Mouse (Mus musculus): Measurements from ENCODE around the gene Washc4.
A peak's percentile ranks its signal among the peaks of the same experiment; 100 is the strongest.
"Not testable (repeated sequence)": the region's sequence is repeated elsewhere in the genome, so short reads cannot be mapped to it uniquely, and the experiment has no call there.

Washc4 gene

GRCm38 (mm10) chr10:83543439-83544102 is at the start of gene Washc4:
Washc4 (plus strand) TSS chr10:83543752.
- peak; percentile 94 for DNase-seq

- DNase-seq = no peak
Observed at GRCm38 (mm10) chr10:83497321-83497720, 46.2 kb upstream of the Washc4 start.

DNA sequence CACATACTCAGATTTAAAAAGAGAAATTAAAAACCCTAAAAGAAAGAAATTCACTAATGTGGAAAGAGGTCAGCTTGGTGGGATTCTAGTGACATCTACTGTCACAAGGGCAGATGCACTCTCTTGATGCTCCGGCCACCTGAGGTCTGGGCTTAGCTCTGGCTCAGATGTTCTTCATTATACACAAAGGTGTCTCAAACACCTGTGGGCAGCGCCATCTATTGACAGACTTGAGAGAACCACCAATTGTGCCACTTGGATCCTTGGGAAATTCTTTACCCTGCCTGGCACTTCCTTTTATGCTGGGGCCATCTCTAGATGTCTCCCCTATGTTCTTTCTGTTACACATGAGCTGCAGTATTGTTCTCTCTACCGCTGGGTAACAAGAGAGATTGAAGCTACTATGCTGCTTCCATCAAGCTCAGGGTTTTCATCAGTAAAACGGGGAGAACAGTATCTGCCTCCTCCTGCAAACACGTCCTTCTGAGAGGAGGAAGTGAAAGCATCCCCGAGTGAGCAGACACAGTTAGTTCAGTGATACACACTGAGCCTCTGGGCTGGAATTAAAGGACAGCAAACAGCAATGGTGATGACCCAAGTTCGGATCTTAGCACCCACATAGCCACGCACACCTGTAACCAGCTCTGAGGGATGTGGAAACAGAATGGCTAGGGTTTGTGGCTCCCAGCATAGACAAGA is 34.4 kb upstream of the Washc4 start:
- peak; percentile 49 for DNase-seq

- no peak for DNase-seq
Observed at GRCm38 (mm10) chr10:83511304-83511703, 32.2 kb upstream of the Washc4 start.

DNA sequence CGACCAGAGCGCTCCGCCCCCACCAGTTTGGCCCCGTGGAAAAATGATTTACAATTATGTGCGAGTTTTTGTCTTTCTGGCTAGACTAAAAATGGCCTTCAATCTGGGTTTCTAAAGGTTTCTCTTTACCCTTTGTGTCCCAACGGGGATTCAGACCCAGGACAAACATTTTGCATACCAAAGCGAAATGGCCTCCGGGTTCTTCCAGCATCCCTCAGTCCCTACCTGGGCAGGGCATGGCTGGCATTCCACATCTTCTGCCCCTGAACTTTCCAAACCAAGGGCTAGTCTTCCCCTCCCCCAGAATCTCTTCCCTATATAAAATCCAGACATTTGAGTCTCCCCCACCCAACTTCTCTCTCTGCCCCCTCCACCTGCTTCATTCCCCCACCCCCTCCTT is 29.8 kb upstream of the Washc4 start:
- no peak for DNase-seq

GRCm38 (mm10) chr10:83520990-83521389 is 22.6 kb upstream of the Washc4 start:
- DNase-seq = peak; percentile 11

- DNase-seq = not testable (repeated sequence)
Observed at GRCm38 (mm10) chr10:83524238-83524637, 19.3 kb upstream of the Washc4 start.

- no peak for DNase-seq
Observed at GRCm38 (mm10) chr10:83530384-83530967, 13.1 kb upstream of the Washc4 start.

DNA sequence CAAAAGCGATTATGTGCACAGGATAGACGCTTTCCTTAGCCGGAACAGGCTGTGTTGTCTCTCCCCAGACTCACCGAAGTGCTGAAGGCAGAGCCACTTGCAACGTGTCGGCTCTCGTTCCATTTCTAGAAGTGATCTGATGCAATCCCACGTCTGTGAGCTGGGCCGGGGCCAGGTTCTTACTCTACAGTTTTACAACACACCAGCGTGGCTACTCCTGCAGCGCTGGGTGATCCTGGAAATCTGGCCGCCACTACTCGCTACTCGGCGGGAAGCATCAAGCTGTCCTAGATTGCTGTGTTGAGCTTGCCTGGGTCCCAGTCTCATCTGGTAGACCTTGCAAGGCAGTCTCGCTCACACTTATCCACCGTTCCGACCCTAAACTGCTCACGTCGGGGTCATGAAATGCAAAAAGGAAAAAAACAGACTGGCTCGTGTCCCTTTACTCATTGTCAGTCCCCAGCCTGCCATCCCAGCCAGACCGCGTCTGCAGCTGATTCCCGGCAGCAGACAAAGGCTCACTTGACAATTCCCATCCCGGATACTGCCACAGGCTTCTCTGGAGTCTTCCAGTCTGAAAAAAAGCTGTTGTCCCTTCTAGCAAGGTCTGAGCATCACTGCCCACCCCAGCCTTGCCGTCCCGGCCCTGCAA is 10.2 kb upstream of the Washc4 start:
- DNase-seq = no peak

DNA sequence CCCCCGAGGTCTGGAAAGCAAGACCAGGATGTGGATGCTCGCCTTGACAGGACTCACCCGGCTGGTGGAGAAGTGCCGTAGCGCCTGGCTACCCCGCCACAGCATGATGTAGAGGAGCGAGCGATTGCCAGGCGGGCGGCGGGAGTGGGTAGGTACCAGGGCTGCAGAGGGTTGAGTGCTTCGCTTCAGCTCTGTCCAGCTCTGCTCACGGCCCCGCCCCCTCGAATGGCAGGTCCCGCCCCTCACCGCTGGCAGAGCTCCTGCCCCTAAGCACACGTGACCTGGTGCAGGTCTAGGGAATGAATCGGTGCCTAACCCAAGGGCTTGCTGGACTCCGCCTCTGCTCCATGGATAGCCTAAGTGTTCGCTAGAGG is 9.7 kb upstream of the Washc4 start, which contains the start of gene Aldh1l2:
TSS of gene Aldh1l2 (minus strand) at position 231 of the 374 bp plus-strand sequence.
- peak; percentile 57 for DNase-seq

GRCm38 (mm10) chr10:83536436-83536835 is 7.1 kb upstream of the Washc4 start:
- no peak for DNase-seq

- no peak for DNase-seq
Observed at GRCm38 (mm10) chr10:83539311-83539980, 4.1 kb upstream of the Washc4 start.

DNA sequence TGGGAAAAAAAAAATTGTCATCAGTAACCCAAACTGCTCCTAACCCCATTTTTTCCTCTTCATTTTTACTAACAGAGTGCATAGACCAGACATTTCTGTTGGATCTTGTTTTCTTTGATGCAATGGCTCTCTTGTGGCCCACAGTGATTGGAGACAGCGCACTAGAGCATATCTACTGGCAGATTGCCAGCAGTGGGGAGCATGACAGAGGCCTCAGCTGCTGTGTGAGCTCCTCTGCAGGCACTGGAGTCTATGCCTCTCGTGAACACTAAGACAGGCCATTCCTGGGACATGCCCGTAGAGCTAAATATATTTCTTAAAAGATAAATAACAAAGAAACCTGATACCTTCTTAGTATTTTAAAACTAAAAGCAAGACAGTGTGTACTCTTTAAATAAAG is 3.5 kb upstream of the Washc4 start:
- no peak for DNase-seq

DNA sequence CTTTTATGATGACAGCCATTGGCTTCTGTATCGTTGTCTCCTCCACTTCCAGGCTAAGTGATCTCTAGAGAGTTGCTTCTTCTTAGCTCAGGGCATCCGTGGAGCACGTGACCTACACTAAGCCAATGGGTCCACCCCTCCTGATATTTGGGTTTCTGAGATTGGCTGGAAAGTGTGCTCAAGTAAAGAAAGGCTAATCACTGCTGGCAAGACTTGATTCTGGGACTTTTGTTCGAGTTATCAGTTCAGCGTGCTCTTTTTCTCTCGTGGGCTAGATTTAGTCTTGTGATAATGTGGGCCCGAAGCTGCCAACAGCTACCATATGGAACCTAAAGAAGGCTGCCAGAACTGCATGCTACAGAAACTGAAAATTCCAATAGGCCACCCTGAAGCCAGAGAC is 1.3 kb upstream of the Washc4 start:
- no peak for DNase-seq

DNA sequence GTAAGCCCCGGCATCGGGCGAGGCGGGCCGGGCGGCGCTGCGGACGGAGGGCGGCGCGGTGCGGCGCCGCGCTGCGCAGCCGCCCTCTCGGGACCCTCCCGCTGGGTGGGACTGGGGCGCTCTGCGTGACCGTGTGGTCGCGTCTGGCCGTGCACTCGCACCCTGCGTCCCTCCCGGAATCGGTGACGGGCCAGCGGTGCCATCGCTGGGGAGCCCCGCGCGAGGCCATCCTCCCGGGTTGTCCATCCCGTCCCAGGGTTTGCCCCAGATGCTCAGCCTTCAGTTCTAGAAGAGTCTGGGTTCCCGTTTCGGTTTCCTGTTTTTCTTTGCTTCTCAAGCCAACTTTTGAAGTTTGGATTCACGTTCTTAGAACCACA is 539 bp downstream of the Washc4 start:
- DNase-seq = peak; percentile 64

- no peak for DNase-seq
Observed at GRCm38 (mm10) chr10:83545341-83545740, 1.8 kb downstream of the Washc4 start.

- DNase-seq = no peak
Observed at GRCm38 (mm10) chr10:83563005-83563404, 19.5 kb downstream of the Washc4 start.

- no peak for DNase-seq
Observed at GRCm38 (mm10) chr10:83565449-83566441, 22.2 kb downstream of the Washc4 start.

DNA sequence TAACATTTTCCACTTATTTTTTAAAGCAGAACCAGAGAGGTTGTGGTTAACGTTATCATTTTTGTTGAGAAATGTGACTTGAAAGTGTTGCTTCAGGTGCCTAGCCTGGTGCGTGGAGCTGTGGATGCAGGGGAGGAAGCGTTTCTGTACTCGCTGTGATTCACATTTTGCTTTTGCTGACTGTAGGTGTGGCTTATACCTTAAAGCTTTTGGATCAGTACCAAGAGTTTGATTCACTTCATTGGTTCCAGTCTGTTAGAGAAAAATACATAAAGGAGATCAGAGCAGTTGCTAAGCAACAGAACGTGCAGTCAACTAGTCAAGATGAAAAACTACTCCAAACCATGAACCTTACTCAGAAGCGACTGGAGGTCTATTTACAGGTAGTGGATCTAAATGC is 47.2 kb downstream of the Washc4 start:
- no peak for DNase-seq

DNA sequence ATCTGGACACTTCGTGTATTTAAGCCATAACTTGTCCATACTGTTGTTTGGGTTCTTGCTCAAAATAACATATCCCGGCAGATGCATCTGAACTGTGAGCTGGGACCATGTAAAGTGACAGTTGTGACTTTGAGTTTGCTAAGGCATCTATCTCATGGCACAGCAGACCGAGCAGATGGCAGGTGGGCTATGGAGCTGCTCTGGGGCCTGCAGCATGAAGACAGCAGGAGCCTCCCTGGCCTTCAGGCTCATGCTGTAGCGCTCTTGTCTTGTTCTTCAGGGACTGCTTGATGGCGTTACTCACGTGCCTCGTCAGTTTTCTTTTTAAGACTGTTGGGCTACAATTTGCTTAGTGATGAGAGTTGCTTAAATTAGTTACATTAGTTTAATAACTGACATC is 49.1 kb downstream of the Washc4 start:
- no peak for DNase-seq

DNA sequence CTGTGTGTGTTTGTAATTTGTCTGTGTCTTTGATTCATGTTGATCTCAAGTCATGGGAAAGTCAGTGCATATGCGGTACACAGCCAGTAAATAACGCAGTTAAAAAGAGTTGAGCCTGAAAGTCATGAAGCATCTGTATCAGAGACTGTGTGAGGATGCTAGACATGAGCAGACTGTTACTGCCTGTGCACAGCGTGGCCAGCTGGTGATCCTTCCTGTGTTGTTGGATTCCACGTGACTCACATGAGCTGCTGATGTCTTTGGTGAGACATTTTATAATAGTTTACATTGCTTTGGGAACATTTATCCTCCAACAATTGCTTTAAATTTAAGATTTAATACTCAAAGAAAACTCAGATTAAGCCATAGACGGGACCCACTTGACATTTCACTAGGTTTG is 51.0 kb downstream of the Washc4 start:
- no peak for DNase-seq

GRCm38 (mm10) chr10:83600650-83601049 is 57.1 kb downstream of the Washc4 start:
- no peak for DNase-seq

Data from thymus, postnatal 14 days (tissue).